Mouse (Mus musculus) E14TG2a.4 (cell line): Measurements from ENCODE around the gene Agbl4.

Experiments used
- H3K27me3 ChIP-seq: 2 replicates; pipeline ENCODE4 v1.6.1; 2014; ENCODE audit warnings: low read length, control low read depth; ENCODE audit not compliant: insufficient read depth
- H3K36me3 ChIP-seq: 2 replicates; pipeline ENCODE4 v1.6.1; 2014; ENCODE audit warnings: low read length, control low read depth; ENCODE audit not compliant: insufficient read depth
- H3K4me1 ChIP-seq: replicated peaks from 2 replicates; pipeline ENCODE4 v1.6.1; 2014; ENCODE audit warnings: low read depth, low read length, control low read depth
- H3K4me3 ChIP-seq: replicated peaks from 2 replicates; pipeline ENCODE4 v1.5.1; 2014; ENCODE audit warnings: mild to moderate bottlenecking, low read length
- H3K9me3 ChIP-seq: 2 replicates; pipeline ENCODE4 v1.6.1; 2014; ENCODE audit warnings: low read length, control low read depth
- CTCF ChIP-seq: conservative IDR thresholded peaks from 2 replicates; pipeline ENCODE4 v1.5.1; 2014; ENCODE audit warnings: low read length
- NANOG ChIP-seq: IDR thresholded peaks from 2 replicates; pipeline ENCODE4 v1.6.1; 2014; ENCODE audit warnings: borderline replicate concordance, low read length, mixed read lengths
- POU5F1 ChIP-seq: IDR thresholded peaks from 2 replicates; pipeline ENCODE4 v1.6.1; 2014; ENCODE audit warnings: low read length, borderline replicate concordance

Gene Agbl4

GRCm38 (mm10) chr4:110799902-110800301, 402.4 kb downstream of the Agbl4 start:
- H3K4me1 ChIP-seq, result no peaks in the 10 kb centered on the region
- no peaks in the 10 kb centered on the region for H3K9me3 ChIP-seq
- no peak overlapping the region for H3K4me3 ChIP-seq
- H3K36me3 ChIP-seq, result no peaks in the 10 kb centered on the region
- no peaks in the 10 kb centered on the region for H3K27me3 ChIP-seq
- no peak for TF ChIP-seq NANOG
- no peak for TF ChIP-seq POU5F1
- TF ChIP-seq CTCF, result no peak

DNA sequence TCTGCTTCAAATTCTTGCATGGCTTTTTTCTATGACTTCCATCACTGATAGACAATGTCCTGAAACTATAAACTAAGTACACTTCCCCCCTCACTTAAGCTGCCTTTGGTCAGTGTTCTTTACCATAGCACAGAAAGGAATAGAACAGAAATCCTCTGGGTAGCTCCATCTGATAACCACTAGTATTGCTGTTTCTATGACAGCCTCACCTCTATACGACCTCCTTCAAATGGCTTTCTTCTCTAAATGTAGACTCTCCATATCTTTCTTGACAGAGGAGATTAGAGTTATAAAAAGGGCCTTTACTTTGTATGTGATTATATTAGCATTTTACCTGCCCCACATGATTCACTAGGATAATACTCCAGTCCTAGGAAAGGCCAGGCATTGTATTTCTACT, 413.5 kb downstream of the Agbl4 start:
- Histone ChIP-seq H3K9me3 (no peaks in the 10 kb centered on the region), H3K4me3 (no peak overlapping the region), H3K36me3 (no peaks in the 10 kb centered on the region), H3K27me3 (no peaks in the 10 kb centered on the region), H3K4me1 (no peaks in the 10 kb centered on the region)
- TF ChIP-seq POU5F1 (no peak), NANOG (no peak), CTCF (no peak)

GRCm38 (mm10) chr4:110832776-110833175, 435.3 kb downstream of the Agbl4 start:
- H3K36me3 ChIP-seq, result no peaks in the 10 kb centered on the region
- no peak overlapping the region for H3K4me3 ChIP-seq
- TF ChIP-seq POU5F1 (no peak), NANOG (no peak), CTCF (no peak)
- no peaks in the 10 kb centered on the region for H3K9me3 ChIP-seq
- H3K27me3 ChIP-seq, result no peaks in the 10 kb centered on the region
- H3K4me1 ChIP-seq, result no peaks in the 10 kb centered on the region

DNA sequence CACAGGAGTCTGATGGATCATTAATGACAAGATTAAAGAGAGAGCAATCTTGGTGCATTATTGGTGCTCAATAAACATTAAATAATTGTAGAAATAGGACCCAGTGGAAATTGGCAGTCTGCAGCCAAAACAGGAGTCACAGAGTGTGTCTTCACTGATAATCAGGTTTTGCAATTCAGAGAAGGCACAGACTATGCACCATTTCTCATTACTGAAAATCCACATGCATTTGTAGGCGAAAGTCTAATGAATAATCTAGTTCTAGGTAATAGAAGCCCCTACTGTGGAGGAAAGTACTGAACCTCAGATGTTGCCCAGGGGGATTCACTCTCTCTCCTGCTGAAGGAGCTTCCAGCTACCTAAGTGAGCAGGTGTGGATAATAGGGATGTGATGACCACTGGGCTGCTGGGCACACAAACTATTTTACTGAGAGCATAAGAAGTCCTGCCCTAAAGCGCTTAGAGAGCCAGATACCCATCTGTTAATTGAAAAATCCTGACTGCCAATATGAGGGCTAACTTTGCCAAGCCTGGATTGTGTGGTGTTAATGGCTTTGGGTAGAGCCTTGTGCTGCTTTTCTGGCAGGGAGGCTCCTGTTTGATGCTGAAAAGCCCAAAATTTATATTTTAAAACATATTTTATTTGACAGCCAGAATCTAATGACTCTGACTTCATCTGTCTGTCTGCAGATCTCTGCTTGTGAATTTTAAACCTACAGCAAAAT, 482.4 kb downstream of the Agbl4 start:
- no peak for TF ChIP-seq CTCF
- no peak for TF ChIP-seq NANOG
- TF ChIP-seq POU5F1, result no peak

GRCm38 (mm10) chr4:110916061-110916460, 518.6 kb downstream of the Agbl4 start:
- H3K27me3 ChIP-seq, result no peaks in the 10 kb centered on the region
- no peaks in the 10 kb centered on the region for H3K4me1 ChIP-seq
- no peak for TF ChIP-seq CTCF
- TF ChIP-seq POU5F1, result no peak
- TF ChIP-seq NANOG, result no peak
- no peaks in the 10 kb centered on the region for H3K36me3 ChIP-seq
- H3K9me3 ChIP-seq, result no peaks in the 10 kb centered on the region
- no peak overlapping the region for H3K4me3 ChIP-seq

More for the DNA sequence above, 482.4 kb downstream of the Agbl4 start:
- H3K4me3 ChIP-seq, result no peak overlapping the region
- H3K4me1 ChIP-seq, result no peaks in the 10 kb centered on the region
- H3K27me3 ChIP-seq, result no peaks in the 10 kb centered on the region
- H3K9me3 ChIP-seq, result no peaks in the 10 kb centered on the region
- H3K36me3 ChIP-seq, result no peaks in the 10 kb centered on the region

GRCm38 (mm10) chr4:110916565-110916964, 519.1 kb downstream of the Agbl4 start:
- Histone ChIP-seq H3K27me3 (no peaks in the 10 kb centered on the region), H3K36me3 (no peaks in the 10 kb centered on the region)

DNA sequence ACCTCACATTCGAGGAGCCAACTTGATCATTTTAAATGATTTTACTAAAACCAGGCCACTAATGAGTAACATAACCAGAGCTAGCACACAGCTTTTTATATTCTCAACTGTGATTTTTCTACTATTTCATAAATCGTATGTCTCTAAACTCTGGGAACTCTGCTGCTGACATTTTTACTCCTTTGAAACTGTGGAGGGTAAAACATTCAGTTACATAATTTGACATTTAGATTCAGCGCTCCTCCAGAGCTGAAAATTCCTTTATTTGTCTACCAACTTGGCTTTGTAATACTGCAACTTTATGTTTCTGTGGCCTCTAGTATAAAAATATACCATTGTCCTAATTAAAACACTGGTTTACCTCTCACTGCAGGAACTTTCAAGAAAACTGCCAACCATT, 523.6 kb downstream of the Agbl4 start:
- Histone ChIP-seq H3K27me3 (no peaks in the 10 kb centered on the region), H3K9me3 (no peaks in the 10 kb centered on the region), H3K4me3 (no peak overlapping the region), H3K4me1 (no peaks in the 10 kb centered on the region), H3K36me3 (no peaks in the 10 kb centered on the region)
- TF ChIP-seq NANOG (no peak), POU5F1 (no peak), CTCF (no peak)

More at GRCm38 (mm10) chr4:110916565-110916964, 519.1 kb downstream of the Agbl4 start:
- Histone ChIP-seq H3K9me3 (no peaks in the 10 kb centered on the region), H3K4me1 (no peaks in the 10 kb centered on the region), H3K4me3 (no peak overlapping the region)
- TF ChIP-seq POU5F1 (no peak), NANOG (no peak), CTCF (no peak)

- Histone ChIP-seq H3K36me3 (no peaks in the 10 kb centered on the region), H3K9me3 (no peaks in the 10 kb centered on the region), H3K4me1 (no peaks in the 10 kb centered on the region), H3K27me3 (no peaks in the 10 kb centered on the region), H3K4me3 (no peak overlapping the region)
- no peak for TF ChIP-seq POU5F1
- TF ChIP-seq CTCF, result no peak
- TF ChIP-seq NANOG, result no peak
Observed at GRCm38 (mm10) chr4:111001641-111002040, 604.2 kb downstream of the Agbl4 start.

GRCm38 (mm10) chr4:111004719-111005479, 607.4 kb downstream of the Agbl4 start:
- TF ChIP-seq POU5F1, result no peak
- no peak for TF ChIP-seq NANOG
- H3K4me1 ChIP-seq, result no peaks in the 10 kb centered on the region

More at GRCm38 (mm10) chr4:111004719-111005479, 607.4 kb downstream of the Agbl4 start:
- Histone ChIP-seq H3K4me3 (no peak overlapping the region), H3K9me3 (no peaks in the 10 kb centered on the region), H3K36me3 (no peaks in the 10 kb centered on the region), H3K27me3 (no peaks in the 10 kb centered on the region)
